Mouse (Mus musculus): ENCODE results near the gene Tmem108.

Tmem108 gene

GRCm38 (mm10) chr9:103716002-103716401, 45.6 kb downstream of the Tmem108 start:
- no peak for DNase-seq

GRCm38 (mm10) chr9:103715352-103715751, 46.3 kb downstream of the Tmem108 start:
- no peak for DNase-seq

- no peak for DNase-seq
Observed at GRCm38 (mm10) chr9:103713230-103713629, 48.4 kb downstream of the Tmem108 start.

GRCm38 (mm10) chr9:103712711-103713110, 48.9 kb downstream of the Tmem108 start:
- DNase-seq: no peak

- no peak for DNase-seq
Observed at GRCm38 (mm10) chr9:103709694-103710093, 51.9 kb downstream of the Tmem108 start.

GRCm38 (mm10) chr9:103708514-103709173, 53.0 kb downstream of the Tmem108 start:
- no peak for DNase-seq

- DNase-seq: no peak
Observed at GRCm38 (mm10) chr9:103707857-103708256, 53.8 kb downstream of the Tmem108 start.

GRCm38 (mm10) chr9:103707000-103707790, 54.4 kb downstream of the Tmem108 start:
- no peak for DNase-seq

- no peak for DNase-seq
Observed at GRCm38 (mm10) chr9:103705717-103706116, 55.9 kb downstream of the Tmem108 start.

GRCm38 (mm10) chr9:103703014-103703413, 58.6 kb downstream of the Tmem108 start:
- no peak for DNase-seq

- no peak for DNase-seq
Observed at GRCm38 (mm10) chr9:103702452-103702851, 59.2 kb downstream of the Tmem108 start.

GRCm38 (mm10) chr9:103701448-103701847, 60.2 kb downstream of the Tmem108 start:
- no peak for DNase-seq

- DNase-seq: no peak
Observed at GRCm38 (mm10) chr9:103700240-103700639, 61.4 kb downstream of the Tmem108 start.

- no peak for DNase-seq
Observed at GRCm38 (mm10) chr9:103696967-103697366, 64.7 kb downstream of the Tmem108 start.

GRCm38 (mm10) chr9:103693826-103694225, 67.8 kb downstream of the Tmem108 start:
- no peak for DNase-seq

GRCm38 (mm10) chr9:103692699-103693098, 68.9 kb downstream of the Tmem108 start:
- DNase-seq: peak; percentile 53

GRCm38 (mm10) chr9:103691847-103692246, 69.8 kb downstream of the Tmem108 start:
- no peak for DNase-seq

- no peak for DNase-seq
Observed at GRCm38 (mm10) chr9:103690446-103690845, 71.2 kb downstream of the Tmem108 start.

GRCm38 (mm10) chr9:103689697-103690096, 71.9 kb downstream of the Tmem108 start:
- DNase-seq: no peak

GRCm38 (mm10) chr9:103689006-103689405, 72.6 kb downstream of the Tmem108 start:
- DNase-seq: no peak

- no peak for DNase-seq
Observed at GRCm38 (mm10) chr9:103687130-103687529, 74.5 kb downstream of the Tmem108 start.

GRCm38 (mm10) chr9:103681741-103682330, 79.8 kb downstream of the Tmem108 start:
- no peak for DNase-seq

GRCm38 (mm10) chr9:103679234-103679633, 82.4 kb downstream of the Tmem108 start:
- DNase-seq: no peak

GRCm38 (mm10) chr9:103678531-103679060, 83.0 kb downstream of the Tmem108 start:
- DNase-seq: no peak

All from embryo, embryonic 11 days (tissue).